Mouse (Mus musculus): ENCODE data around the gene a. TPM values are rescaled to one million over a fixed set of nuclear protein-coding genes. Genes with fewer than 3 reads are reported as not detected.
A peak's percentile ranks its signal among the peaks of the same experiment; 100 is the strongest.
"Not testable (repeated sequence)": the region's sequence is repeated elsewhere in the genome, so short reads cannot be mapped to it uniquely, and the experiment has no call there.

a gene
- total and polyA plus RNA-seq, 3 experiments, result not detected

- no peaks in the 10 kb centered on the region for H3K36me3 ChIP-seq (ENCODE audit: control insufficient read depth, insufficient read depth, low read length)
- H3K4me1 ChIP-seq (ENCODE audit: control insufficient read depth, insufficient read depth, low read length), result no peaks in the 10 kb centered on the region
- no peak overlapping the region for H3K27ac ChIP-seq
- no peak overlapping the region for H3K9ac ChIP-seq (ENCODE audit: low read depth, low read length)
- H3K79me2 ChIP-seq (replicated peaks; ENCODE audit: control insufficient read depth, insufficient read depth, low read length), result no peaks in the 10 kb centered on the region
- no peaks in the 10 kb centered on the region for H3K27me3 ChIP-seq (ENCODE audit: control insufficient read depth, insufficient read depth, low read length)
- TF ChIP-seq CTCF (IDR thresholded peaks at IDR 0.05), result peak; percentile 27
- TF ChIP-seq POLR2A (IDR thresholded peaks at IDR 0.05; ENCODE audit: insufficient read depth, low read depth, low read length), result no peak
- intact Hi-C loops (cut with DNase I), result loop anchor here (5.0 kb wide), 1 partner anchor 33 kb away; no protein-coding TSS in a partner anchor
- no peak overlapping the region for H3K4me3 ChIP-seq
- 74% methylated on average over 6 of the region's 6 CpGs for WGBS
- no peak for DNase-seq
Measured at GRCm38 (mm10) chr2:154909789-154910188, 118.6 kb downstream of the a start.

- 73% methylated on average over 12 of the region's 12 CpGs for WGBS
- DNase-seq, result no peak
- H3K27ac ChIP-seq, result no peak overlapping the region
Measured at GRCm38 (mm10) chr2:154915922-154916541, 124.8 kb downstream of the a start.

GRCm38 (mm10) chr2:154916547-154916946, 125.3 kb downstream of the a start:
- no peak overlapping the region for H3K4me3 ChIP-seq

More at GRCm38 (mm10) chr2:154915922-154916541, 124.8 kb downstream of the a start:
- TF ChIP-seq POLR2A (IDR thresholded peaks at IDR 0.05; ENCODE audit: insufficient read depth, low read depth, low read length) (no peak), EP300 (IDR thresholded peaks at IDR 0.05; ENCODE audit: insufficient read depth, low read depth, low read length) (no peak), CTCF (IDR thresholded peaks at IDR 0.05) (no peak)
- Histone ChIP-seq H3K27me3 (ENCODE audit: control insufficient read depth, insufficient read depth, low read length) (no peaks in the 10 kb centered on the region), H3K36me3 (ENCODE audit: control insufficient read depth, insufficient read depth, low read length) (no peaks in the 10 kb centered on the region), H3K9ac (ENCODE audit: low read depth, low read length) (no peak overlapping the region), H3K79me2 (replicated peaks; ENCODE audit: control insufficient read depth, insufficient read depth, low read length) (no peaks in the 10 kb centered on the region), H3K4me3 (no peak overlapping the region), H3K4me1 (ENCODE audit: control insufficient read depth, insufficient read depth, low read length) (no peaks in the 10 kb centered on the region)
- intact Hi-C loops (cut with DNase I), result loop anchor here (2.0 kb wide), 1 partner anchor 27 kb away; no protein-coding TSS in a partner anchor

GRCm38 (mm10) chr2:154917866-154918641, 126.9 kb downstream of the a start:
- Histone ChIP-seq H3K9ac (ENCODE audit: low read depth, low read length) (no peak overlapping the region), H3K27me3 (ENCODE audit: control insufficient read depth, insufficient read depth, low read length) (no peaks in the 10 kb centered on the region), H3K27ac (no peak overlapping the region), H3K4me3 (no peak overlapping the region), H3K4me1 (ENCODE audit: control insufficient read depth, insufficient read depth, low read length) (no peaks in the 10 kb centered on the region), H3K36me3 (ENCODE audit: control insufficient read depth, insufficient read depth, low read length) (no peaks in the 10 kb centered on the region), H3K79me2 (replicated peaks; ENCODE audit: control insufficient read depth, insufficient read depth, low read length) (no peaks in the 10 kb centered on the region)
- intact Hi-C loops (cut with DNase I), result loop anchor here (2.0 kb wide), 1 partner anchor 25 kb away; no protein-coding TSS in a partner anchor
- TF ChIP-seq CTCF (IDR thresholded peaks at IDR 0.05) (no peak), POLR2A (IDR thresholded peaks at IDR 0.05; ENCODE audit: insufficient read depth, low read depth, low read length) (no peak), EP300 (IDR thresholded peaks at IDR 0.05; ENCODE audit: insufficient read depth, low read depth, low read length) (no peak)
- WGBS, result 72% methylated on average over 13 of the region's 13 CpGs
- DNase-seq, result no peak

More at GRCm38 (mm10) chr2:154916547-154916946, 125.3 kb downstream of the a start:
- no peaks in the 10 kb centered on the region for H3K36me3 ChIP-seq (ENCODE audit: control insufficient read depth, insufficient read depth, low read length)
- WGBS, result 16% methylated on average over 2 of the region's 2 CpGs
- no peaks in the 10 kb centered on the region for H3K4me1 ChIP-seq (ENCODE audit: control insufficient read depth, insufficient read depth, low read length)
- no peak overlapping the region for H3K9ac ChIP-seq (ENCODE audit: low read depth, low read length)
- H3K79me2 ChIP-seq (replicated peaks; ENCODE audit: control insufficient read depth, insufficient read depth, low read length), result no peaks in the 10 kb centered on the region
- H3K27me3 ChIP-seq (ENCODE audit: control insufficient read depth, insufficient read depth, low read length), result no peaks in the 10 kb centered on the region
- TF ChIP-seq CTCF (IDR thresholded peaks at IDR 0.05), result peak; percentile 70
- TF ChIP-seq EP300 (IDR thresholded peaks at IDR 0.05; ENCODE audit: insufficient read depth, low read depth, low read length), result no peak
- intact Hi-C loops (cut with DNase I), result loop anchor here (2.0 kb wide), 1 partner anchor 26 kb away; no protein-coding TSS in a partner anchor
- no peak overlapping the region for H3K27ac ChIP-seq
- DNase-seq, result no peak

- no peak for DNase-seq
- H3K4me1 ChIP-seq (ENCODE audit: control insufficient read depth, insufficient read depth, low read length), result no peaks in the 10 kb centered on the region
- intact Hi-C loops (cut with DNase I), result loop anchor here (2.0 kb wide), 1 partner anchor 50 kb away; no protein-coding TSS in a partner anchor
- H3K27ac ChIP-seq, result no peak overlapping the region
- H3K79me2 ChIP-seq (replicated peaks; ENCODE audit: control insufficient read depth, insufficient read depth, low read length), result no peaks in the 10 kb centered on the region
- H3K4me3 ChIP-seq, result no peak overlapping the region
- TF ChIP-seq EP300 (IDR thresholded peaks at IDR 0.05; ENCODE audit: insufficient read depth, low read depth, low read length), result no peak
- no peak for TF ChIP-seq POLR2A (IDR thresholded peaks at IDR 0.05; ENCODE audit: insufficient read depth, low read depth, low read length)
- TF ChIP-seq CTCF (IDR thresholded peaks at IDR 0.05), result no peak
- H3K36me3 ChIP-seq (ENCODE audit: control insufficient read depth, insufficient read depth, low read length), result no peaks in the 10 kb centered on the region
- no peak overlapping the region for H3K9ac ChIP-seq (ENCODE audit: low read depth, low read length)
- H3K27me3 ChIP-seq (ENCODE audit: control insufficient read depth, insufficient read depth, low read length), result no peaks in the 10 kb centered on the region
- WGBS, result 84% methylated on average over 7 of the region's 7 CpGs
Measured at GRCm38 (mm10) chr2:154920896-154921295, 129.7 kb downstream of the a start.

- no CpG with 5 or more reads among the region's 4 CpGs for WGBS
- H3K27me3 ChIP-seq (ENCODE audit: control insufficient read depth, insufficient read depth, low read length); H3K27ac ChIP-seq; H3K9ac ChIP-seq (ENCODE audit: low read depth, low read length); H3K79me2 ChIP-seq (replicated peaks; ENCODE audit: control insufficient read depth, insufficient read depth, low read length); H3K36me3 ChIP-seq (ENCODE audit: control insufficient read depth, insufficient read depth, low read length); H3K4me3 ChIP-seq; DNase-seq; intact Hi-C loops (cut with DNase I); H3K4me1 ChIP-seq (ENCODE audit: control insufficient read depth, insufficient read depth, low read length): not testable (repeated sequence)
Measured at GRCm38 (mm10) chr2:154922134-154922533, 130.9 kb downstream of the a start.
